Mouse (Mus musculus) liver, postnatal 0 days (tissue): ENCODE measurements around the gene Shisa4. TPM values are rescaled to one million over a fixed set of nuclear protein-coding genes. Genes with fewer than 3 reads are reported as not detected.
A peak's percentile ranks its signal among the peaks of the same experiment; 100 is the strongest.

ENCODE experiments used
- ATAC-seq: fragments of 200-750 bp; cut with Nextera tagmentation; 2 replicates; pipeline ENCODE4 v1.8.0; 2017; ENCODE audit warnings: mild to moderate bottlenecking, moderate library complexity
- DNase-seq: peaks from one replicate; pipeline ENCODE4 v3.0.0-alpha.2; 2016
- H3K27ac ChIP-seq: fragments of 300-500 bp; sonication (generic); 2 replicates; pipeline ENCODE4 v1.5.1; 2014; ENCODE audit warnings: antibody characterized with exemption, moderate library complexity, mild to moderate bottlenecking, low read depth
- H3K27me3 ChIP-seq: fragments of 300-500 bp; sonication (generic); 2 replicates; pipeline ENCODE4 v1.6.1; 2014; ENCODE audit warnings: low read length, control low read depth, mixed read lengths; ENCODE audit not compliant: insufficient read depth
- H3K36me3 ChIP-seq: fragments of 300-500 bp; sonication (generic); replicated peaks from 2 replicates; pipeline ENCODE4 v1.6.1; 2014; ENCODE audit warnings: mild to moderate bottlenecking, control low read depth, low read length, moderate library complexity, mixed read lengths; ENCODE audit not compliant: insufficient read depth
- H3K4me1 ChIP-seq: fragments of 300-500 bp; sonication (generic); 2 replicates; pipeline ENCODE4 v1.6.1; 2014; ENCODE audit warnings: antibody characterized with exemption, mild to moderate bottlenecking, control low read depth; ENCODE audit not compliant: insufficient read depth
- H3K4me2 ChIP-seq: fragments of 300-500 bp; sonication (generic); 2 replicates; pipeline ENCODE4 v1.6.1; 2014; ENCODE audit warnings: low read depth, mild to moderate bottlenecking, low read length, moderate library complexity, mixed read lengths
- H3K4me3 ChIP-seq: fragments of 300-500 bp; sonication (generic); 2 replicates; pipeline ENCODE4 v1.5.1; 2014; ENCODE audit warnings: low read depth, low read length
- H3K9ac ChIP-seq: fragments of 300-500 bp; sonication (generic); replicated peaks from 2 replicates; pipeline ENCODE4 v1.6.1; 2014; ENCODE audit warnings: mild to moderate bottlenecking, moderate library complexity
- H3K9me3 ChIP-seq: fragments of 300-500 bp; sonication (generic); 2 replicates; pipeline ENCODE4 v1.6.1; 2016; ENCODE audit warnings: mild to moderate bottlenecking, control low read depth, low read length, mixed read lengths
- CTCF ChIP-seq: sonication (generic); IDR thresholded peaks from 2 replicates; pipeline ENCODE4 v1.5.1; 2016; ENCODE audit warnings: antibody characterized with exemption, low read depth
- EP300 ChIP-seq: IDR thresholded peaks from 2 replicates; pipeline ENCODE4 v1.6.1; 2016; ENCODE audit warnings: antibody characterized with exemption, low read depth, mild to moderate bottlenecking
- WGBS: fragments of 180-500 bp; shearing (Covaris S2); extraction: QIAGEN DNeasy Blood & Tissue Kit; methylation state at CpG from one replicate; pipeline ENCODE4 v1.1.7; 2014; ENCODE audit not compliant: insufficient replicate concordance; 5-methylcytosine and 5-hydroxymethylcytosine counted together
- polyA plus RNA-seq: library from polyadenylated mRNA; unstranded; fragments of >200 nt; fragmentation: Nextera tagmentation; extraction: Ambion mirVana; gene quantifications from 2 replicates; pipeline ENCODE4 v1.2.1, GENCODE M21; 2015

Shisa4 gene
- polyA plus RNA-seq, 1 experiment from 2014 or later, result 1.5 TPM

DNA sequence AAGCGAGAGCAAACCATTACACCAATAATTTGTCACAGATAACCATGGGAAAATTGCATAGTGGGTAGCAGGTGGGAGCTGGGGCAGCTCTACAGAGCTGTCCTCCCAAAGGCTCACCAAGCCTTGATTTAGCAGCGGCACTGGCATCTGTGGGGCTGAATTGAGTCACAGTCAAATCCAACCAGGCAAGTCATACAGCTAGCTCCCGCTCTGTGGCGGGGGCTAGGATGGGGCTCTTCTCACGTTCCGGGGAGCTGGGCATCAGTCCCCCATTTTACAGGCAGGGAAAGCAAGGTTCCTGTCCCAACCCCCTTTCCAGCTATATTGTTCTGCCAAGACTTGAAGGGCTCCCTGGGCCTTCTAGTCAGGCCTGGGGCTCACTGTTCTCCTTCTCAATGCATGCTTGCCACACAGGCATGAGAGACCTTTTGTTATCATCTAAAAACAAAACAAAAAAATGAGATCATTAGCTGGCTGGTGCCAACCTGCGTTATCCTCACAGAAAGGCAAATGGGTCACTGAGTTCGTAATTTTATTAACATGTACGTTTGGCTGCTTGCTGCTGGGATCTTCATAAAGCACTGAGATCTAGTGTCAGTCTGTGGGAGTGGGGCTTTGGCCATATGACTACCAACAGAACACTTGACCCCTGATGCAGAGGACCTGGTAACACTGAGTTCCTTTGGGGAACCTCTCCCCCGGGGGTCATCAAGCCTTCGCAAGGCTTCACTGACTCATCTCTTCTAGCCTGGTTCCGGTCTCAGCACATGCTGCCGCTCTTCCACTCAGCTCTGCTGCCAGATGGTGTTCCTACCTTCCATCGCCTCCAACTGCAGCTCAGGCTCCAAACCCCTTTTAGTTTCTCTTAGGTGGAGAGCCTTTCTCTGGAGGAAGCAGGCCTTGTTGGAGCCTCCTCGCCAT, 5.3 kb upstream of the Shisa4 start:
- ATAC-seq, result no peak
- 82% methylated on average over 15 of the region's 15 CpGs for WGBS

DNA sequence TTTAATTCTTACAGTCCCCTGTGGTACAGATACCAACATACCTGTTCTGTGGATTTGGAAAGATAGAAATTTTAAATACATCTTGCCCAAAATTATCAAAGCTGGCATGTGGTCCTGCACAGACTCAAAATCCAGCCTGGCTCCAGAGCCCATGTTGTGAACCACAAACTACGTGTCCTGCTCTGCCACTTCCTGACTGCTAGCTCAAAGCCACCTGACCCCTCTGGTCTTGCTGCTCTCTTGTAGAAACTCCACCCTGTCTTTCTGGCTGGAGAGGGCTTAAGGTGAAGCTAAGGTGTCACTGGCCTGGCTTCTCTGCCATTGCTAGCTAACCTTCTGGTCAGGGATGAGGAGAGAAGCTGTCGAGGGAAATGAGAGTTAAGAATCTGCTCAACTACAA, 4.0 kb upstream of the Shisa4 start:
- peaks cover 8% of the 10 kb centered on the region for H3K4me1 ChIP-seq
- 38% methylated on average over 2 of the region's 2 CpGs for WGBS
- H3K27me3 ChIP-seq, result peaks cover 7% of the 10 kb centered on the region; the same call in 1 of the 2 replicates
- H3K27ac ChIP-seq, result no peak overlapping the region
- peaks cover 13% of the 10 kb centered on the region for H3K36me3 ChIP-seq
- H3K4me3 ChIP-seq, result no peak overlapping the region
- no peaks in the 10 kb centered on the region for H3K9me3 ChIP-seq
- no peak for TF ChIP-seq CTCF
- TF ChIP-seq EP300, result no peak
- H3K4me2 ChIP-seq, result no peak overlapping the region
- H3K9ac ChIP-seq, result no peak overlapping the region
- DNase-seq (no peak), ATAC-seq (no peak)

More for the DNA sequence above, 5.3 kb upstream of the Shisa4 start:
- Histone ChIP-seq H3K9me3 (no peaks in the 10 kb centered on the region), H3K4me2 (no peak overlapping the region), H3K4me3 (no peak overlapping the region), H3K9ac (no peak overlapping the region), H3K27ac (no peak overlapping the region), H3K36me3 (peaks cover 26% of the 10 kb centered on the region), H3K27me3 (no peaks in the 10 kb centered on the region), H3K4me1 (no peaks in the 10 kb centered on the region)
- DNase-seq, result no peak
- TF ChIP-seq EP300 (no peak), CTCF (no peak)

DNA sequence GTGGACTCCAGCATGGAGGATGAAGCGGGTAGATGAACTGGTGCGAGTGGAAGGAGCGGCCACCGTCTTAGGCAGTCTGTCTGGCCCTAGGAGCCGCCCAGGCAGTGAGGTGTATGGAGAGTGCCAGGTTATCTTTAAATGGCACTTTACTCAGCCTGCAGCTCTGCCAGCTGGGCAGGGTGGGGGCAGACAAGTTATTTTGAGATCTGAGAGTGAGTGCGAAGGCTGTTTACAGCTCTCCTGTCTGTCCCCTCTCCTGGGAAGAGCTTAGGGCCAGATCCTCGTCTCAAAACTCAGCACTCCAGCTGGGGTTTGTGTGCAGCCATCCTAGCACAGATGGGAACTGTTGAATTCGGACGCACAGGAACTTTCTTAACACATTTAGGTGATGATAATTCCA, 3.5 kb upstream of the Shisa4 start:
- Histone ChIP-seq H3K4me1 (peaks cover 8% of the 10 kb centered on the region), H3K9me3 (no peaks in the 10 kb centered on the region), H3K4me2 (no peak overlapping the region), H3K9ac (no peak overlapping the region), H3K36me3 (peaks cover 9% of the 10 kb centered on the region), H3K4me3 (no peak overlapping the region), H3K27ac (no peak overlapping the region), H3K27me3 (peaks cover 10% of the 10 kb centered on the region; the same call in 1 of the 2 replicates)
- ATAC-seq (no peak), DNase-seq (no peak)
- TF ChIP-seq EP300, result no peak
- WGBS, result 54% methylated on average over 9 of the region's 9 CpGs

DNA sequence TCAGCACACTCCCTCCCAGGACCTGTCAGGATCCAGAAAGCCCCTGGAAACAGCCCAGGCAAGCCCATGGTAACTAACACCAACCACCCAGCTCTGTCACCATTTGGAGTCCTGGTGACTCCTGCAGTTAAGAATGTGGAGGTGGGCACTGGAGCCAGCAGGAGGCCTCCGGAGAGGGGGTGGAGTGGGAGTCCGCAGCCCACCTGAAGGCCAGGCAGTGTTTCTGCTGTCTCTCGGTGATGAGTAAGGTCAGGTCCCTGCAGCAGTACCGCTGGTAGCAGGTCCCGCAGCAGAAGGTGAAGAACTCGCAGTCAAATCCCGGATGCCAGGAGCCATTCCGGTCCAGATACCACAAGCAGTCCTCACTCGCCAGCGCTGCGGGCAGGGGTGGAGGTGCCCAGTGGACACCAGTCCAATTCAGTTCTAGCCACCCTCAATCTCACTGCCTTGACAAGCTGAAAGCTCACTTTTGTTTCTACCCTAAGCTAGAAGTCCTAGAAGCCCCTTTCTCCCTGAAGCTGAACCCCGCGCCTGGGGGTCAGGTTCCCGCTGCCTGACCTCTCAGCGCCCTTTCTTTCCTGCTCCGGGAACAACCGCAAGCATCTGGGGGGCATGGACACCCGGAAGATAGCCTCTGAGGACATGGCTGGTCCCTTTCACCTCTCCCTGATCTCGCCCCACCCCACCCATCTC, 716 bp downstream of the Shisa4 start:
- no peak for DNase-seq
- H3K4me3 ChIP-seq, result peak overlapping the region; percentile 44
- peak overlapping the region; percentile 37 for H3K9ac ChIP-seq
- H3K27ac ChIP-seq, result no peak overlapping the region
- no peak for TF ChIP-seq CTCF
- TF ChIP-seq EP300, result no peak
- ATAC-seq, result no peak
- 7% methylated on average over 18 of the region's 19 CpGs for WGBS
- H3K27me3 ChIP-seq, result peaks cover 13% of the 10 kb centered on the region
- H3K4me1 ChIP-seq, result peaks cover 8% of the 10 kb centered on the region
- peak overlapping the region; percentile 73 for H3K4me2 ChIP-seq
- H3K9me3 ChIP-seq, result no peaks in the 10 kb centered on the region
- no peaks in the 10 kb centered on the region for H3K36me3 ChIP-seq

DNA sequence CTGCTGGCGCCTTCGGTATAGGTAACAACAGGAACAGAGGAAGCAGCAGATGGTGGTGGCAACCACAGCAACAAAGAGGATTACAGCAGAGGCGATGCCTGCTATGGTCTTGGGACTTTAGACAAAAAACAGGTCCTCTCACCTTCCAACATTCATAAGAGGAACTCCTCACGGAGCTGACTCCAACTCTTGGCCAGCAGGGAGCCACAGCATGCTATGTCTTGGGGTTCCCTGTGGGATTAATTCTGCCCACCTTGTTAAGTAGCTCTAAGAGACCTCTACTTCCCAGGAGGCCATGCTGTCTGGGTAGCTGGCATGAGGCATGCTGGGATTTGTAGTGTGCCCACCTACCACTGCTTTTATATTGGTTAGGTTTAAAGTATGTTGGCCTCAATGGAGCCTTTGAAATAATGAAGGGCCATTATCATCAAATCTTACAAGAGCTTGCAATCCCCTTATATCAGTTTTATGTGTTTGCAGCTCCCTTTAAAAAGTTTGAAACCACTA, 1.8 kb downstream of the Shisa4 start:
- peaks cover 18% of the 10 kb centered on the region for H3K27me3 ChIP-seq
- no peaks in the 10 kb centered on the region for H3K9me3 ChIP-seq
- 67% methylated on average over 4 of the region's 4 CpGs for WGBS
- DNase-seq (no peak), ATAC-seq (no peak)
- no peak overlapping the region for H3K4me2 ChIP-seq
- H3K9ac ChIP-seq, result no peak overlapping the region
- no peaks in the 10 kb centered on the region for H3K36me3 ChIP-seq
- TF ChIP-seq CTCF, result no peak
- no peak for TF ChIP-seq EP300
- H3K4me1 ChIP-seq, result peaks cover 8% of the 10 kb centered on the region
- no peak overlapping the region for H3K27ac ChIP-seq
- no peak overlapping the region for H3K4me3 ChIP-seq

DNA sequence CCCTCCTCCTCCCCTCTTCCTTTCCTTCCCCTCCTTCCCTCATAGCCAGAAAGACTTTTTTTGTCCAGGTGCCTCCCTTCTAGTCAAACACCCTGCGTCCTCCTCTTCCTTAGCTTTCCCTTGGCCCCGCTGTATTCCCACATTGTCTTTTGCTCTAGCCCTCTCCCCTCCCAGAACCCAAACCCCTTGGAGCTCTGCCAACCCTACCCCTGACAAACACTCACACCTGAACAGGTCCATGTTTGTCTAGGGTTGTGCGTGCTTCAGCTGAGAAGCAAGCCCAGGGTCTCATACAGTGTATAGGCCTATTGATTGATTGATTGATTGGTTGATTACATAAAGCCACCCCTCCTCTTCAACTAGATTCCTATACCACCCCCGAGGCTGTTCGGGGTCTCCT, 5.6 kb downstream of the Shisa4 start:
- H3K9ac ChIP-seq, result no peak overlapping the region
- no peaks in the 10 kb centered on the region for H3K9me3 ChIP-seq
- H3K36me3 ChIP-seq, result no peaks in the 10 kb centered on the region
- peaks cover 3% of the 10 kb centered on the region; the same call in 1 of the 2 replicates for H3K4me1 ChIP-seq
- no peak overlapping the region for H3K4me2 ChIP-seq
- H3K27ac ChIP-seq, result no peak overlapping the region
- no peak for ATAC-seq
- H3K4me3 ChIP-seq, result no peak overlapping the region
- peaks cover 15% of the 10 kb centered on the region for H3K27me3 ChIP-seq
- no peak for TF ChIP-seq CTCF
- TF ChIP-seq EP300, result no peak
- no peak for DNase-seq
- 69% methylated on average over 5 of the region's 5 CpGs for WGBS
